Mouse (Mus musculus) intestine, postnatal 0 days (tissue): ENCODE measurements around the gene Cox18. TPM values are rescaled to one million over a fixed set of nuclear protein-coding genes. Genes with fewer than 3 reads are reported as not detected.
A peak's percentile ranks its signal among the peaks of the same experiment; 100 is the strongest.

Source experiments
- ATAC-seq: fragments of 200-750 bp; cut with Nextera tagmentation; 2 replicates; pipeline ENCODE4 v1.8.0; 2017; ENCODE audit warnings: mild to moderate bottlenecking, moderate TSS enrichment, moderate library complexity
- H3K27ac ChIP-seq: fragments of 300-500 bp; sonication (generic); 2 replicates; pipeline ENCODE4 v1.5.1; 2014; ENCODE audit warnings: mild to moderate bottlenecking, low read depth, low read length, moderate library complexity
- H3K27me3 ChIP-seq: fragments of 300-500 bp; sonication (generic); replicated peaks from 2 replicates; pipeline ENCODE4 v1.6.1; 2014; ENCODE audit warnings: low read length, mixed read lengths; ENCODE audit not compliant: control insufficient read depth, insufficient read depth
- H3K36me3 ChIP-seq: fragments of 300-500 bp; sonication (generic); 2 replicates; pipeline ENCODE4 v1.6.1; 2014; ENCODE audit warnings: mild to moderate bottlenecking, moderate library complexity; ENCODE audit not compliant: control insufficient read depth, insufficient read depth
- H3K4me1 ChIP-seq: fragments of 300-500 bp; sonication (generic); replicated peaks from 2 replicates; pipeline ENCODE4 v1.6.1; 2014; ENCODE audit warnings: antibody characterized with exemption, low read length, mixed read lengths; ENCODE audit not compliant: control insufficient read depth, insufficient read depth
- H3K4me2 ChIP-seq: fragments of 300-500 bp; sonication (generic); replicated peaks from 2 replicates; pipeline ENCODE4 v1.6.1; 2014; ENCODE audit warnings: low read depth, mild to moderate bottlenecking, moderate library complexity
- H3K4me3 ChIP-seq: fragments of 300-500 bp; sonication (generic); 2 replicates; pipeline ENCODE4 v1.5.1; 2014; ENCODE audit warnings: low read depth, low read length
- H3K9ac ChIP-seq: fragments of 300-500 bp; sonication (generic); 2 replicates; pipeline ENCODE4 v1.6.1; 2014; ENCODE audit warnings: mild to moderate bottlenecking, low read depth, low read length
- H3K9me3 ChIP-seq: fragments of 300-500 bp; sonication (generic); 2 replicates; pipeline ENCODE4 v1.6.1; 2016; ENCODE audit warnings: mixed run types; ENCODE audit not compliant: control insufficient read depth
- CTCF ChIP-seq: sonication (generic); IDR thresholded peaks from 2 replicates; pipeline ENCODE4 v1.5.1; 2016; ENCODE audit warnings: low read depth, mild to moderate bottlenecking, control low read depth, antibody characterized with exemption, moderate library complexity
- WGBS: fragments of 180-500 bp; shearing (Covaris S2); extraction: QIAGEN DNeasy Blood & Tissue Kit; methylation state at CpG from one replicate; pipeline ENCODE4 v1.1.7; 2014; 5-methylcytosine and 5-hydroxymethylcytosine counted together
- polyA plus RNA-seq: library from polyadenylated mRNA; unstranded; fragments of >200 nt; fragmentation: Nextera tagmentation; extraction: Ambion mirVana; gene quantifications from 2 replicates; pipeline ENCODE4 v1.2.1, GENCODE M21; 2015

Gene Cox18
- polyA plus RNA-seq, 1 experiment from 2014 or later: 17.0 TPM

DNA sequence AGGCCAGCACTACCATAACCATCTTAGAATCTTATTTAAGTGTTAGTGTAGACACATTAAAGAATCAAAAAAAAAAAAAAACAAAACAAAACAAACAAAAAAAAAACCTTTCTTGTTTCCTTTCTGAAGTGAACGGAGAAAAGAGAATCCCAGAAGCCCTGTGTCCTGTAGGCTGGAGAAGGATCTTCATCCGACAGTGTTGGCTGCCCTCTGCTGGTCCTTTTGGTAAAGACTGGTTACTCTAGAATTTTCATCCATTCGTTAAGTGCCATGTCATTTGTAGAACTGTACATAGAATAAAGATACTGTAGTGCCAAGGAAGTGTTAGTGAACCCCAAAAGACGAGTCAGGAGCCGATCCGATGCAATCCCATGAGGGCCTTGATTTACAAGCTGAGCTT, 29.0 kb downstream of the Cox18 start:
- no peaks in the 10 kb centered on the region for H3K36me3 ChIP-seq

DNA sequence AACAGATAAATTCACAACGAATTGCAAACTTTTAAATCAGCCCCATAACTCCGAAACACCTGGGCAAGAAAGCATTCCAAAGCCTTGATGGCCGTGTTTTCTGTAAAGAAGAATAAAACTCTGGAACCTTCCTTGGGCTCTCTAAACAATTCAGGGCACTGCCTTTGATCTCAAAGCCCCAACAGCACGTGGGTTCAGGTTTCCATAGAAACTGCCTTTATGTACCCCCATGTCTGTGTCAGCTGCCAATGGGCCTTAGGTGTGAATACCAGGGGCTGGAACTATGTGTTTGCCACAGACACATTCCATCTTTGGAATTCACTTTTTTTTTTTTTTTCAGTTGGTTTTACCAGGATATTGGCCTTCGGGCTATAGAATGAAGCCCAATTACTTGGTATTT, 41.0 kb downstream of the Cox18 start:
- Histone ChIP-seq H3K9ac (no peak overlapping the region), H3K27me3 (no peaks in the 10 kb centered on the region), H3K36me3 (no peaks in the 10 kb centered on the region), H3K27ac (no peak overlapping the region), H3K4me1 (no peaks in the 10 kb centered on the region), H3K4me3 (no peak overlapping the region), H3K4me2 (no peak overlapping the region), H3K9me3 (no peaks in the 10 kb centered on the region)
- TF ChIP-seq CTCF: no peak
- no peak for ATAC-seq
- WGBS: 64% methylated on average over 5 of the region's 5 CpGs

More for the DNA sequence above, 29.0 kb downstream of the Cox18 start:
- Histone ChIP-seq H3K4me3 (no peak overlapping the region), H3K27ac (no peak overlapping the region), H3K4me2 (no peak overlapping the region), H3K4me1 (no peaks in the 10 kb centered on the region), H3K9me3 (no peaks in the 10 kb centered on the region), H3K27me3 (no peaks in the 10 kb centered on the region), H3K9ac (no peak overlapping the region)
- TF ChIP-seq CTCF: peak; percentile 86
- WGBS: 31% methylated on average over 6 of the region's 6 CpGs
- ATAC-seq: no peak

DNA sequence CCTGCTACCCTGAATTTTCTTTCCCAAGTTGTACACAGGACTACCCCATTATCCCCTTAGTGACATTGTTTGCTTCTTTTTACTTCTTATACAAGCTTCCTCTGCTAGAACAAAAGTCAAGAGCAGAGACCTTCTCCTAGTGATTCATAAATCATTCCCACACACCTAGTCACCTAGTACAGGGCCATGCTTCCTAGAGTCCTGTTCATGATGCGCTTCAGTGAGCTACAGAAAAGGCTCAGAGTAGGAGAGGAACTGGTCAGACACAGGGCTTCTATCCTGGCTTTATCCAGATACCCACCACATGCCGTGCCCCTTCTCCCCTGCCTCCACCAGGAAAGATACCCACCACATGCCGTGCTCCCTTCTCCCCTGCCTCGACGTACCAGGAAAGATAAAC, 44.7 kb downstream of the Cox18 start:
- 73% methylated on average over 5 of the region's 5 CpGs for WGBS
- no peak overlapping the region for H3K27ac ChIP-seq

DNA sequence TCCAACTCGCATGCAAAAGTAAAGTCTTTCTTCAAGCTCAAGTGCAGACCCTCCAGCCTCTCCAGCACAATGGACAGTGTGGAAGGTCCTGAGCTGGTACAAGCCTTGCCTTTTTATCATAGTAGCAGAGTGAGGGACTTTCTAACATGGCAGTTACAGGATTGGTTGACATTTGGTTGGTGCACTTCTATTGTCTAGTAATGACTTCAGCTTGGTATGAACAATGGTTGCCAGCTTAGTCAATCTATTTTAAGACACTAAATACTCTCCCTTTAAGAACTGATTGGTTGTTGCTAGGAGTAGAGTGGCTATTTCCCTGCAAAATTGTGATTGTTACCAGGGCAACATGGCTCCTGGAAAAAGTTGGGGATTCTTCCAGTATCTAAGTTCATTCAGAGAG, 45.7 kb downstream of the Cox18 start:
- no peak overlapping the region for H3K4me2 ChIP-seq
- H3K9ac ChIP-seq: no peak overlapping the region
- H3K9me3 ChIP-seq: no peaks in the 10 kb centered on the region
- no peaks in the 10 kb centered on the region for H3K36me3 ChIP-seq
- no peak for ATAC-seq
- no peaks in the 10 kb centered on the region for H3K27me3 ChIP-seq
- no peak overlapping the region for H3K4me3 ChIP-seq
- TF ChIP-seq CTCF: no peak
- WGBS: 84% methylated on average over 1 of the region's 1 CpGs
- H3K27ac ChIP-seq: no peak overlapping the region
- no peaks in the 10 kb centered on the region for H3K4me1 ChIP-seq

More for the DNA sequence above, 44.7 kb downstream of the Cox18 start:
- H3K9me3 ChIP-seq: no peaks in the 10 kb centered on the region
- no peaks in the 10 kb centered on the region for H3K27me3 ChIP-seq
- no peak for TF ChIP-seq CTCF
- no peak for ATAC-seq
- no peak overlapping the region for H3K4me2 ChIP-seq
- no peaks in the 10 kb centered on the region for H3K4me1 ChIP-seq
- no peaks in the 10 kb centered on the region for H3K36me3 ChIP-seq
- no peak overlapping the region for H3K9ac ChIP-seq
- H3K4me3 ChIP-seq: no peak overlapping the region

Other genes with a start within 250 kb of the Cox18 start
- 19.3 and 23.3 TPM in 2 replicates for gene Ankrd17, start 142.6 kb upstream of the Cox18 start, polyA plus RNA-seq
- 3.0 and 3.3 TPM in 2 replicates for gene Gm9958, start 143.2 kb upstream of the Cox18 start, polyA plus RNA-seq
- 0.99 and 1.1 TPM in 2 replicates for gene Alb, start 236.9 kb upstream of the Cox18 start, polyA plus RNA-seq